Mouse (Mus musculus): ENCODE measurements around the gene Cep135. TPM values are rescaled to one million over a fixed set of nuclear protein-coding genes. Genes with fewer than 3 reads are reported as not detected.

The Cep135 gene
- polyA plus RNA-seq, 2 experiments = 4.3 to 4.9 TPM

- no peak overlapping the region for H3K4me2 ChIP-seq (ENCODE audit: low read depth)
- WGBS (ENCODE audit: insufficient replicate concordance) = 41% methylated on average over 3 of the region's 3 CpGs
- no peaks in the 10 kb centered on the region for H3K9me3 ChIP-seq (ENCODE audit: control insufficient read depth, low read length)
- ATAC-seq (ENCODE audit: insufficient read depth) (no peak), DNase-seq (ENCODE audit: low read depth in 3 of 3, low spot score in 3 of 3) (no peak)
- H3K4me3 ChIP-seq (ENCODE audit: insufficient read depth in 1 of 2, low read depth in 2 of 2, low read length in 2 of 2) = no peak overlapping the region
- no peaks in the 10 kb centered on the region; the same call in 1 of the 2 replicates for H3K36me3 ChIP-seq (replicated peaks; ENCODE audit: control insufficient read depth, insufficient read depth, low read depth)
- no peak overlapping the region for H3K27ac ChIP-seq
- H3K9ac ChIP-seq (replicated peaks) = no peak overlapping the region
- H3K4me1 ChIP-seq (replicated peaks; ENCODE audit: control insufficient read depth in 2 of 2, insufficient read depth in 2 of 2, low read length in 1 of 2) = peaks cover 13 to 27% of the 10 kb centered on the region in 2 experiments
- H3K27me3 ChIP-seq (ENCODE audit: control insufficient read depth, insufficient read depth, low read length) = no peaks in the 10 kb centered on the region
- no peak for TF ChIP-seq CTCF (IDR thresholded peaks at IDR 0.05; ENCODE audit: low read depth)
- no peak for TF ChIP-seq EP300 (IDR thresholded peaks at IDR 0.05; ENCODE audit: low read depth)
Measured at GRCm38 (mm10) chr5:76680959-76681358, 92.5 kb downstream of the Cep135 start.

- H3K9ac ChIP-seq (replicated peaks) = no peak overlapping the region
- H3K27me3 ChIP-seq (ENCODE audit: control insufficient read depth, insufficient read depth, low read length) = no peaks in the 10 kb centered on the region
- 72% methylated on average over 4 of the region's 4 CpGs for WGBS (ENCODE audit: insufficient replicate concordance)
- H3K4me3 ChIP-seq (ENCODE audit: insufficient read depth in 1 of 2, low read depth in 2 of 2, low read length in 2 of 2) = no peak overlapping the region
- no peak overlapping the region for H3K27ac ChIP-seq
- no peaks in the 10 kb centered on the region for H3K9me3 ChIP-seq (ENCODE audit: control insufficient read depth, low read length)
- no peak overlapping the region for H3K4me2 ChIP-seq (ENCODE audit: low read depth)
- no peak for TF ChIP-seq CTCF (IDR thresholded peaks at IDR 0.05; ENCODE audit: low read depth)
- no peak for TF ChIP-seq EP300 (IDR thresholded peaks at IDR 0.05; ENCODE audit: low read depth)
- ATAC-seq (ENCODE audit: insufficient read depth) (no peak), DNase-seq (ENCODE audit: low read depth in 3 of 3, low spot score in 3 of 3) (no peak)
- no peaks in the 10 kb centered on the region; the same call in 1 of the 2 replicates for H3K36me3 ChIP-seq (replicated peaks; ENCODE audit: control insufficient read depth, insufficient read depth, low read depth)
- peaks cover 22 to 36% of the 10 kb centered on the region in 2 experiments for H3K4me1 ChIP-seq (replicated peaks; ENCODE audit: control insufficient read depth in 2 of 2, insufficient read depth in 2 of 2, low read length in 1 of 2)
Measured at GRCm38 (mm10) chr5:76681895-76682656, 93.6 kb downstream of the Cep135 start.

- Histone ChIP-seq H3K27ac (peak overlapping the region; percentile 22), H3K4me2 (ENCODE audit: low read depth) (no peak overlapping the region), H3K4me1 (replicated peaks; ENCODE audit: control insufficient read depth in 2 of 2, insufficient read depth in 2 of 2, low read length in 1 of 2) (peaks cover 35 to 50% of the 10 kb centered on the region in 2 experiments), H3K9me3 (ENCODE audit: control insufficient read depth, low read length) (no peaks in the 10 kb centered on the region), H3K4me3 (ENCODE audit: insufficient read depth in 1 of 2, low read depth in 2 of 2, low read length in 2 of 2) (no peak overlapping the region), H3K27me3 (ENCODE audit: control insufficient read depth, insufficient read depth, low read length) (no peaks in the 10 kb centered on the region), H3K9ac (replicated peaks) (no peak overlapping the region), H3K36me3 (replicated peaks; ENCODE audit: control insufficient read depth, insufficient read depth, low read depth) (no peaks in the 10 kb centered on the region; the same call in 1 of the 2 replicates)
- no peak for DNase-seq (ENCODE audit: low read depth in 3 of 3, low spot score in 3 of 3)
- TF ChIP-seq EP300 (IDR thresholded peaks at IDR 0.05; ENCODE audit: low read depth) (no peak), CTCF (IDR thresholded peaks at IDR 0.05; ENCODE audit: low read depth) (no peak)
- no peak for ATAC-seq (ENCODE audit: insufficient read depth)
- WGBS (ENCODE audit: insufficient replicate concordance) = 70% methylated on average over 5 of the region's 5 CpGs
Measured at GRCm38 (mm10) chr5:76683455-76683854, 95.0 kb downstream of the Cep135 start.

- whole genome bisulfite sequencing (ENCODE audit: insufficient replicate concordance) = 23% methylated on average over 15 of the region's 15 CpGs
- Histone ChIP-seq H3K27me3 (ENCODE audit: control insufficient read depth, insufficient read depth, low read length) (no peaks in the 10 kb centered on the region), H3K36me3 (replicated peaks; ENCODE audit: control insufficient read depth, insufficient read depth, low read depth) (no peaks in the 10 kb centered on the region; the same call in 1 of the 2 replicates), H3K4me2 (ENCODE audit: low read depth) (peak overlapping the region; percentile 62), H3K4me1 (replicated peaks; ENCODE audit: control insufficient read depth in 2 of 2, insufficient read depth in 2 of 2, low read length in 1 of 2) (peaks cover 40 to 54% of the 10 kb centered on the region in 2 experiments), H3K4me3 (ENCODE audit: insufficient read depth in 1 of 2, low read depth in 2 of 2, low read length in 2 of 2) (peak overlapping the region; percentile 8 to 20; a peak in 2 of 4 replicates), H3K27ac (peak overlapping the region; percentile 72), H3K9ac (replicated peaks) (peak overlapping the region; percentile 48), H3K9me3 (ENCODE audit: control insufficient read depth, low read length) (no peaks in the 10 kb centered on the region)
- DNase-seq (ENCODE audit: low read depth in 3 of 3, low spot score in 3 of 3) (peak; percentile 70 to 75 (median 73)), ATAC-seq (ENCODE audit: insufficient read depth) (peak; percentile 88)
- TF ChIP-seq CTCF (IDR thresholded peaks at IDR 0.05; ENCODE audit: low read depth) (no peak), EP300 (IDR thresholded peaks at IDR 0.05; ENCODE audit: low read depth) (peak; percentile 87)
Measured at GRCm38 (mm10) chr5:76684658-76685605, 96.4 kb downstream of the Cep135 start.
